Mouse (Mus musculus): Measurements from ENCODE around the gene Lcn4.

- TF ChIP-seq CTCF (IDR thresholded peaks at IDR 0.05; ENCODE audit: borderline replicate concordance, extremely low read depth, insufficient read depth, insufficient read length) = peak; percentile 5; the same call in 1 of the 2 replicates
- TF ChIP-seq POLR2A (IDR thresholded peaks at IDR 0.05; ENCODE audit: borderline replicate concordance, extremely low read depth, insufficient read depth, insufficient read length, poor library complexity, severe bottlenecking) = no peak
Measured at GRCm38 (mm10) chr2:26661143-26661752, 9.8 kb downstream of the Lcn4 start.
